Mouse (Mus musculus): ENCODE measurements around the gene Tmx1.

Tmx1 gene

DNA sequence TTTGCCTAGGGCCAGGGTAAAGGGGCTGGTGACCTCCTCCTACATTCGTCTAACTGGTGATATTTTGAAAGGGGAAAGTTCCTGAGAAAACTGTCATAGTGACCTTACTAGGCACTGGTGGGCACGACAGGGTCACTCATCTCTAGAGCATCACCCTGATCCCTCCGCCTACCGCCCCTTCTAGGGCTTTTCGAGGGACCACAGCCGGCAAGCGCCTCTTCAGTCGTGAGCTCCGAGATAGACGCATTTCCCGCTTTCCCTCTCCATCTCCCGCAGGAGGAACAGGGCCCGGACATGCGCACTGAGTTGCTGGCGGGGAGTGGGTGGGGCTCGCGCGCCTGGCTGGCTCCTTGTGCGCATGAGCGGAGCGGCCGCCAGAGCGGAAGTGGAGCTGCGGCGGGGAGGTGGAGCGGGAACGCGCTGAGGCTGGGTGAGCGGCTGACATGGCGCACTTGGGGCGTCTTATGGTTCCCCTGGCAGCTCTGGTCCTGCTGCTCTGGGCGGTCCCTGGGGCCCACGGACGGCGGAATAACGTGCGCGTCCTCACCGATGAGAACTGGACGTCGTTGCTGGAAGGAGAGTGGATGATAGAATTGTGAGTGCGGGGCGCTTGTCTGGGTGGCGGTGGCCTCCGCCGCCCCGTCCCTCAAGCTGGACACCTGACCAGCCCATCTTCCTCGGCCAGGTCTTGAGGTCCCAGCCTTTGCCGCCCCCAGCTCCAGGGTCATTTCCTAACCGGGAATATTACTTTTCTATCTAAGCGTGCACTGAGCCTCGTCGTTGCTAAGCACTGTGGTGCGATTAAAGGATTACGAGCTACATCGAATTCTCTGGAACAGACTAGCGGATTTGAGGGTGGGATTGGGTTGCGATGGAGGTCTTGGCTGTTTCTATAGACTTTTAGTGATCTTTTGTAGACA, at the start of gene Tmx1:
Tmx1 (plus strand) TSS at position 370 of the 920 bp plus-strand sequence.
- in situ Hi-C loops (cut with MboI; ENCODE audit: low sequenced_read_pairs): no loop called here

- in situ Hi-C loops (cut with MboI; ENCODE audit: low sequenced_read_pairs): no loop called here
Measured at GRCm38 (mm10) chr12:70404327-70404726, 48.6 kb upstream of the Tmx1 start.

- in situ Hi-C loops (cut with MboI; ENCODE audit: low sequenced_read_pairs): no loop called here
Measured at GRCm38 (mm10) chr12:70408396-70408795, 44.5 kb upstream of the Tmx1 start.

- in situ Hi-C loops (cut with MboI; ENCODE audit: low sequenced_read_pairs): no loop called here
Measured at GRCm38 (mm10) chr12:70409600-70409999, 43.3 kb upstream of the Tmx1 start.

DNA sequence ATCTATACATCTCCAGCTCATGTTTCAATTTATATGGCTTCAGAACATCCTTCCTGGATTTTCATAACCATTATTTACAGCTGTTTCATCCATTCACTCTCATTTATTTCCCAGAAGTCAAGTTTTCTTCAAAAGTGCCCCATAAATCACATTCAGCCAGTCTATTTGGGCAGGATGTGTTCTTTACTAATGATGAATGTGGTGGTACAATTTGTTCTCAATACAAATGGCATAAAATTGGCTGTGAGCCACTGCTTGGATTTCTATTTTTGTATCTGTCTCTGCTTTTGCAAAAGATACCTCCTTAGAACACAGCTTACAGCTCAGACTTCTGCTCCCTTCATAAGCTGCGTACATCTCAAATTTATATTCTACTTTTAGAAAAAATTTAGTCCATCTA, 32.7 kb upstream of the Tmx1 start:
- in situ Hi-C loops (cut with MboI; ENCODE audit: low sequenced_read_pairs): no loop called here

DNA sequence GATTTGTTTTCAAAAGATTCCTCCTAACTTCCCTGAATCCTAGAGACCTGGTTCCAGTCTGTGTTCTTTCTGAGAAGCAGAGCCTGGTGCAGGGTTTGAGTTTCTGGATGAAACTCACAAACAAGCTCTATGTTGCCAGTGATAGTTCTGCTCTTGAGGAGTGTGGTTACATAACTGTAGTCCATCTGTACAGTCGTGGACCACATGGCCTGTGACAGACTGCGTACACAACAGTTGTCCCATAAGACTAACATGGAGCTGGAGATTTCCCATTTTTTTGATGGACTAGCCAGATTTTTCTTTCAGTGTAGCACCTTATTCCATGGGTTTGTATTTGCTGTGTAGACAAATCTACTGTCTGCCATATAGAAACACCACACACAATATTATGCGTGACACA, 31.9 kb upstream of the Tmx1 start:
- in situ Hi-C loops (cut with MboI; ENCODE audit: low sequenced_read_pairs): no loop called here

GRCm38 (mm10) chr12:70422322-70423118, 30.4 kb upstream of the Tmx1 start:
- in situ Hi-C loops (cut with MboI; ENCODE audit: low sequenced_read_pairs): no loop called here

DNA sequence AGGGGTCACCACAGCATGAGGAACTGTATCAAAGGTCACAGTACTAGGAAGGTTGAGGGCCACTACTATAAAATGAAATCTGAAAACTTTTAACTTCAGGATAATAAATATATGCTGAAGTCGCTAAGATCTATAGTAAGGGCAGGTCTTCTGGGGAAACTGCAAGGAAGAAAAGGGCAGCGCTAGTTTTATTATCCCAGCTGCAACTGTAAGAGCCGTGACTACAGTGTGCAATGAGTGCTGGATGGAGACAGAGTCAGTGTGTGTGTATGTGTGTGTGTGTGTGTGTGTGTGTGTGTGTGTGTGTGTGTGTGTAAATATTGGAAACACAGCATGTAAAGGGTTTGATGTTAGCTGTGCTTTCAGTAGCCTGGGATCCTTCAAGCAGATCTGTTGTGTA, 25.0 kb upstream of the Tmx1 start:
- in situ Hi-C loops (cut with MboI; ENCODE audit: low sequenced_read_pairs): no loop called here

DNA sequence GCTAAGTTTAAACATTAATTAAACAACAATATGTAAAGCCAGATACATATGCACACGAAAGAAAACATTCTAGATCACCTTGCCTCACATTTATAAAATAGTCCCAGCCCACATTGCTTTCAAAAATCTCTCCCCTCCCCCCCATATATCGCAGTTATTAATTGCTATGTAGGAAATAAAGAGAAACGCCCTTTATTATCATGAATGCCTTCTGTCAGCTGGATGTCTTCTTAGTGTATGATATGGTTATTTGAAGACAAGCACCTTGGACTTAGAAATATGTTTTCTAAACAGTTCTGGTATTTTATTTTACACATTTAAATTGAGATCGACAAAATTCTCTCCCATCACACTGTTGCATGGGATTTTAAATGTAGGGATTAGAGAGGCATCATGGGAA, 23.3 kb upstream of the Tmx1 start:
- in situ Hi-C loops (cut with MboI; ENCODE audit: low sequenced_read_pairs): no loop called here

- in situ Hi-C loops (cut with MboI; ENCODE audit: low sequenced_read_pairs): no loop called here
Measured at GRCm38 (mm10) chr12:70430307-70430950, 22.5 kb upstream of the Tmx1 start.

- in situ Hi-C loops (cut with MboI; ENCODE audit: low sequenced_read_pairs): no loop called here
Measured at GRCm38 (mm10) chr12:70431428-70431827, 21.5 kb upstream of the Tmx1 start.

DNA sequence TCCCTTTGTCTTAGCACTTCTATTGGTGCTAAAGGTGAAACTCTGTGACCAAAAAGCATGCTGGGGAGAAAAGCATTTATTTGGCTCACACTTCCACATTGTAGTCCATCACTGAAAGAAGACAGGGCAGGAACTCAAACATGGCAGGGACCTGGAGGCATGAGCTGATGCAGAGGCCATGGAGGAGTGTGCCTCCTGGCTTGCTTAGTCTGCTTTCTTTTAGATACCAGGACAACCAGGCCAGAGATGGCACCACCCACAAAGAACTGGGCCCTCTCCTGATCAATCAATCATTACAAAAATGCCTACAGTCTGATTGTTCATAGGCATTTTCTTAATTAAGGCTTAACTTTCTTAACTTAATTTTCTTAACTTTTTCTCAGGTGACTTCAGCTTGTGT, 2.9 kb upstream of the Tmx1 start:
- in situ Hi-C loops (cut with MboI; ENCODE audit: low sequenced_read_pairs): no loop called here

DNA sequence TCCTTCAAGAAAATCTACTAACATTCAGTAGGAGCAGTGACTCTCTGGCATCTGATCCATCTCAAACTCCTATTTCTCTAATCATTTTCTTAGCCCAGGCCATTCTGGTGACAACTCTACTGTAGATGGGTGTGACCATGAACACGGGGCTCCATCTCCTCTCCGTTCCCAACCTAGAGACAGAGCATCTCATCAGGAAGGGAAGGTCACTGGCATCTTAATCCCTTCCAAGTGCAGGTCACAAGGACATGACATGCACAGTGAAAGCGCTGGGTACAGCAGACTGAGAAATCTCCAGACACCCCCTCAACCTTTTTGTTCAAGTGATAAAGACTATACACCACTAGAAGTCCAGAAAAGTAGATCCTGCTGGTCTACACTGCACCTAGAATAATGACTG, 1.4 kb upstream of the Tmx1 start:
- in situ Hi-C loops (cut with MboI; ENCODE audit: low sequenced_read_pairs): no loop called here

GRCm38 (mm10) chr12:70452143-70452542, 752 bp upstream of the Tmx1 start:
- in situ Hi-C loops (cut with MboI; ENCODE audit: low sequenced_read_pairs): no loop called here

DNA sequence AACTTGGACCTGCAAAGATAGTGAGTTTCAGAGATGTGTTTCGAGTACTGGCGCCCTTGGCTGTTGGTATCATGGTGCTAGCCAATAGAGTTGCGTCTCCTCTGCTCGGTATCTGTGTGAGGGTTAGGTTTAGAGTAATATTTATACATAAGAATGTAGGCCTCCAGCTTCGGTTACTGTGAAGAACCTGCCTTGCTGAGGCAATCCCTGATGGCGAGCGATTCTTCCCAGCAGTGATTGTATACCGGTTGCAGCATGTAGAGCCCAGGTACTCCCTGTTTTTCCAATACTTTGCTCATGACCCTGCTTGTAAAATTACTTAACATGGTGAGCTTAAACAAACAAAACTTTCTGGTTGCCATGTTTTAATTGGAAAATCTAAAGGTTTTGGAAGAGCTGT, 2.3 kb downstream of the Tmx1 start:
- in situ Hi-C loops (cut with MboI; ENCODE audit: low sequenced_read_pairs): no loop called here

DNA sequence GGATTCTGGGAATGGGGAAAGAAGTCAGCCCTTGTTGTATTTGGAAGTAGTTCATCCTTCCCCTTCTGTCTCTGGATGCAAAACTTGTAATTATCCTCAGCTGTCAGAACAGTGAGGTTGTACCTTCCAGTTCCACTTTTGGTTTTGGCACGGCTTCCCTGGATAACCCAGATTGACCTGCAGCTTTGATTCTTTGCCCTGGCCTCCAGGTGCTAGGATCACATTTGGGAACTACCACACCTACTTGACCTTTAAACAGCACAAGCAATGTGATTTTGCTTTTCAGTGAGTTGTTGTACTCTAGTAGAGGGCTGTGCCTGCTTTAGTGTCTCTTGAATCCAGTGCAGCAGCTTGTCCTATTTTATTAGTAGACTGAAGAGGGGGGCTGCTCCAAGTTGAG, 6.7 kb downstream of the Tmx1 start:
- in situ Hi-C loops (cut with MboI; ENCODE audit: low sequenced_read_pairs): no loop called here

- in situ Hi-C loops (cut with MboI; ENCODE audit: low sequenced_read_pairs): no loop called here
Measured at GRCm38 (mm10) chr12:70464016-70464415, 11.1 kb downstream of the Tmx1 start.

DNA sequence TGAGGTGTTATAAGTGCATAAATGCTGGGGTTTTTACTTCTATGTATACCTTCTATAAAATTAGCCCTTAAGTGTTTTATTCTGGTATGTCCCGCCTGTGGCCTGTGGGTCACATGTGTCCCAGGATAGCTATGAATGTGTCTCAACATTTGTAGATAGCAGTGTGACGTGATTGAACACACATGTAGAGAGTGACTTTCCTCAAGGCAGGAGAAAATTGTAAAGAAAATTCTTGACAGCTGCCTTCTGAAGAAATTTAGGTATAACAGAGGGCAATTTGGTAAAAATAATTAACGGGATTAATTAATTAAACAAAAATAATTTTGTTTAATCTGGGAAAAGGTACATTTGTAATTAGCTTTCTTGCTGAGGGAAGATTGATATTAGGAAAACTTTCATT, 22.4 kb downstream of the Tmx1 start:
- in situ Hi-C loops (cut with MboI; ENCODE audit: low sequenced_read_pairs): no loop called here

GRCm38 (mm10) chr12:70476884-70477576, 24.1 kb downstream of the Tmx1 start:
- in situ Hi-C loops (cut with MboI; ENCODE audit: low sequenced_read_pairs): no loop called here

DNA sequence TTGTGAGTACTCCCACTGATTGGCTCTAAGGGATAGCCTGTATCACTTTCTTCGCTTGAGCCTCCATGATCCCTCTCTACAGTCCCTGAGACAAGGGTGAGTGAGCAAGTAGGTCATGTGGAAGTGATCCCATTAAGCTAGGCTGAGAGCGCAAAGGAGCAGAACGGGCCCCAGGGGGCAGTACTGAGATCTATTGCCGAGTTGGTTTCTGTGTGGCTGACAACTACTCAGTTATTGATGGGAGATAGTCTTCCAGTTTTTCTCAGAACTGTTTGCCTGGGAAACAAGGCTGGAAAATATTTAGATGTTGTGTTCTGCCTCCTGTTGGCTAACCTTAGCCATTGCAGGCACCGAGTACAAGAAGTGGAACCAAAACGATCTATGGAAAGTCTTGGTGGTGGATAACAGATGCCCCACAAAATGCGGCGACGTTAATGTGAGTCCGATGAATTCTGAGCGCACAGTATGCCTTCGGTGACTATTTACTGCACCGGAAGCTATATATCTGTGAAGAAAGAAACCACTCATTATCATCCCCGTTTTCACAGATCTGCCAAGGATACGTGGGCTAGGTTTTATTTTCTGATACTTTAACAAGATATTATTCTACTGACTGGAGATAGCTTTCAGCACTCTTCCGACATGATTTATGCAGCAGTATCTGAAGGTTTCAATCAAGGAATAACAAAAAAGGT, 24.8 kb downstream of the Tmx1 start:
- in situ Hi-C loops (cut with MboI; ENCODE audit: low sequenced_read_pairs): no loop called here

Measured in CH12F3 (cell line).